Mouse (Mus musculus) erythroid progenitor cell, adult 5-6 weeks (primary cell): ENCODE results near the gene Stk10. TPM values are rescaled to one million over a fixed set of nuclear protein-coding genes. Genes with fewer than 3 reads are reported as not detected.
"Not testable (repeated sequence)": the region's sequence is repeated elsewhere in the genome, so short reads cannot be mapped to it uniquely, and the experiment has no call there.

Experiments used
- ATAC-seq: replicated peaks from 2 replicates; pipeline ENCODE4 v1.8.0; 2016; ENCODE audit warnings: moderate number of reproducible peaks, mild to moderate bottlenecking, moderate TSS enrichment, inconsistent platforms; ENCODE audit not compliant: poor library complexity, low FRiP score, severe bottlenecking
- total RNA-seq, 2 experiments: library from RNA; stranded (forward) in 1 of 2; stranded (reverse) in 1 of 2; fragments of 150-400 nt in 1 of 2; fragments of 186-747, 209-891 nt in 1 of 2; gene quantifications; 2 replicates each; pipeline versions ENCODE4 v1.2.3 to v1.2.4; 2015 to 2017; ENCODE audit warnings: low replicate concordance in 2 of 2

Gene Stk10
- 14.3 and 15.1 TPM in 2 replicates for total RNA-seq (2015; ENCODE audit: low replicate concordance)
- 8.3 and 10.0 TPM in 2 replicates for total RNA-seq (2017; ENCODE audit: low replicate concordance)

- no peak; the same call in 1 of the 2 replicates for ATAC-seq
These were observed at the start of gene Stk10 for GRCm38 (mm10) chr11:32532765-32533481. Stk10 (plus strand) TSS chr11:32533305.

- ATAC-seq: no peak
These were observed 47.8 kb upstream of the Stk10 start for GRCm38 (mm10) chr11:32485290-32485689.

- ATAC-seq: no peak
These were observed 46.5 kb upstream of the Stk10 start for GRCm38 (mm10) chr11:32486621-32487020.

GRCm38 (mm10) chr11:32487501-32487900 is 45.6 kb upstream of the Stk10 start:
- ATAC-seq: no peak

- ATAC-seq: no peak
These were observed 44.8 kb upstream of the Stk10 start for GRCm38 (mm10) chr11:32488344-32488743.

GRCm38 (mm10) chr11:32488808-32489670 is 44.1 kb upstream of the Stk10 start:
- no peak for ATAC-seq

GRCm38 (mm10) chr11:32491079-32491478 is 42.0 kb upstream of the Stk10 start:
- ATAC-seq: no peak

GRCm38 (mm10) chr11:32493312-32493711 is 39.8 kb upstream of the Stk10 start:
- no peak for ATAC-seq

GRCm38 (mm10) chr11:32495283-32495682 is 37.8 kb upstream of the Stk10 start:
- ATAC-seq: no peak

- no peak for ATAC-seq
These were observed 34.2 kb upstream of the Stk10 start for GRCm38 (mm10) chr11:32498757-32499535.

- no peak for ATAC-seq
These were observed 33.2 kb upstream of the Stk10 start for GRCm38 (mm10) chr11:32499931-32500330.

- no peak for ATAC-seq
These were observed 29.4 kb upstream of the Stk10 start for GRCm38 (mm10) chr11:32503711-32504110.

- no peak for ATAC-seq
These were observed 27.9 kb upstream of the Stk10 start for GRCm38 (mm10) chr11:32505091-32505739.

GRCm38 (mm10) chr11:32510930-32511329 is 22.2 kb upstream of the Stk10 start:
- no peak for ATAC-seq

- not testable (repeated sequence) for ATAC-seq
These were observed 18.3 kb upstream of the Stk10 start for GRCm38 (mm10) chr11:32514853-32515252.

- ATAC-seq: no peak
These were observed 17.0 kb upstream of the Stk10 start for GRCm38 (mm10) chr11:32516091-32516490.

GRCm38 (mm10) chr11:32516916-32517712 is 16.0 kb upstream of the Stk10 start:
- no peak for ATAC-seq

- no peak for ATAC-seq
These were observed 14.3 kb upstream of the Stk10 start for GRCm38 (mm10) chr11:32518770-32519169.

- ATAC-seq: no peak
These were observed 13.8 kb upstream of the Stk10 start for GRCm38 (mm10) chr11:32519354-32519753.
